Mouse (Mus musculus) liver, postnatal 0 days (tissue): Measurements from ENCODE around the gene Siah1a.

Source experiments
- CTCF ChIP-seq: sonication (generic); IDR thresholded peaks from 2 replicates; pipeline ENCODE4 v1.5.1; 2016; ENCODE audit warnings: antibody characterized with exemption, low read depth
- EP300 ChIP-seq: IDR thresholded peaks from 2 replicates; pipeline ENCODE4 v1.6.1; 2016; ENCODE audit warnings: antibody characterized with exemption, low read depth, mild to moderate bottlenecking

DNA sequence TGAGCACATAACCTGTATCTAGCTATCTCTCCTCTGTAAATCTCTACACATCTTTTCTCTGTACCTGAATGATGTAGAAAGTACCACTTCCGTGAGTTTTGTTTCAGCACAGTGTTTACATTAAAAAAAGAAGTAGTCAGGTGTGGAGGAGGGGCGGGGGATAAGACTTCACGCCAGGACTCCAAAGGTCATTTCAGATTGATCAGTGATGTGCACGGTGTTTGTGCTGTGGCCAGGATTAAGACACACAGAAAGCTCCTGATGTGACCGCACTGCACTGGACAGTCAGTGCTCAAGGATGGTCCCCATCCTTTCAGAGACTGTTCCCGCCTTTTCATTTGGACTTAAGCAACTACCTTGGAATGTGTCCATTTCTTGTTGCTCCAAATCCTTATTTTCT lies 15.0 kb upstream of the Siah1a start:
- TF ChIP-seq CTCF = no peak
- no peak for TF ChIP-seq EP300
